Mouse (Mus musculus) ES-Bruce4 (cell line): ENCODE measurements around the gene Uqcrq.

Source experiments
- CTCF ChIP-seq: IDR thresholded peaks from one replicate; pipeline ENCODE4 v1.8.1; 2011; ENCODE audit warnings: low read depth, low read length
- EP300 ChIP-seq: IDR thresholded peaks from 2 replicates; pipeline ENCODE4 v1.6.1; 2011; ENCODE audit warnings: low read depth, low read length; ENCODE audit not compliant: insufficient read depth
- POLR2A ChIP-seq: IDR thresholded peaks from one replicate; pipeline ENCODE4 v1.8.1; 2011; ENCODE audit warnings: low read length; ENCODE audit not compliant: insufficient read depth

DNA sequence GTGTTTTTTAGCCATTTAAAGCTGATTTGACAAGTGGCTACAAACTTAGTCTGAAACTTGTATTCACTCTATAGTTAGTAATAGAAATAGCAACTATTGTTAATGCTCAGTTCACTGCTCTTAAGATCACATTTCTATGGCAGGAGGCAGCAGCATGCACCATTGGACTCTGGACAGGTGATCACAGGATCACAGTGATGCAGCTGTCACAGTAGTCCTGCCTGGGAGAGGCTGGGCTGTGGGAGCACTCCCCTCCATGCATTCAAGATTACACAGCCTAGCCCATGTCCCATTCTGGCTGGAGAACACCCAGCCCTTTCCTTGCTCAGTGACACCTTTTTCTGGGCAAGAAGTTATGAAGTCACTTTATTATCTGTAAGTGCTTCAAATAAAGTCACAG lies 12.6 kb downstream of the Uqcrq start:
- no peak for TF ChIP-seq POLR2A
- no peak for TF ChIP-seq CTCF
- no peak for TF ChIP-seq EP300
